Mouse (Mus musculus): ENCODE data around the gene Hacl1.

Gene Hacl1

GRCm38 (mm10) chr14:31661671-31662554, 20.8 kb upstream of the Hacl1 start:
- DNase-seq (ENCODE audit: low spot score), result peak; percentile 87

- DNase-seq (ENCODE audit: low spot score), result no peak
These were observed 19.4 kb upstream of the Hacl1 start for GRCm38 (mm10) chr14:31660312-31661093.

- peak; percentile 51 for DNase-seq (ENCODE audit: low spot score)
These were observed 18.6 kb upstream of the Hacl1 start for GRCm38 (mm10) chr14:31659501-31660181.

GRCm38 (mm10) chr14:31658126-31658680, 17.1 kb upstream of the Hacl1 start:
- DNase-seq (ENCODE audit: low spot score), result no peak

- DNase-seq (ENCODE audit: low spot score), result peak; percentile 70
These were observed 16.0 kb upstream of the Hacl1 start for GRCm38 (mm10) chr14:31656857-31657645.

GRCm38 (mm10) chr14:31656386-31656785, 15.3 kb upstream of the Hacl1 start:
- DNase-seq (ENCODE audit: low spot score), result no peak

- no peak for DNase-seq (ENCODE audit: low spot score)
These were observed 14.3 kb upstream of the Hacl1 start for GRCm38 (mm10) chr14:31655406-31655805.

- DNase-seq (ENCODE audit: low spot score), result no peak
These were observed 13.7 kb upstream of the Hacl1 start for GRCm38 (mm10) chr14:31654816-31655215.

GRCm38 (mm10) chr14:31653101-31653875, 12.2 kb upstream of the Hacl1 start:
- DNase-seq (ENCODE audit: low spot score), result no peak

- no peak for DNase-seq (ENCODE audit: low spot score)
These were observed 11.5 kb upstream of the Hacl1 start for GRCm38 (mm10) chr14:31652624-31653023.

GRCm38 (mm10) chr14:31652106-31652505, 11.0 kb upstream of the Hacl1 start:
- DNase-seq (ENCODE audit: low spot score), result no peak

- DNase-seq (ENCODE audit: low spot score), result no peak
These were observed 10.1 kb upstream of the Hacl1 start for GRCm38 (mm10) chr14:31651206-31651605.

GRCm38 (mm10) chr14:31650347-31650746, 9.3 kb upstream of the Hacl1 start:
- no peak for DNase-seq (ENCODE audit: low spot score)

GRCm38 (mm10) chr14:31647991-31648390, 6.9 kb upstream of the Hacl1 start:
- no peak for DNase-seq (ENCODE audit: low spot score)

GRCm38 (mm10) chr14:31645920-31646319, 4.8 kb upstream of the Hacl1 start:
- no peak for DNase-seq (ENCODE audit: low spot score)

- DNase-seq (ENCODE audit: low spot score), result no peak
These were observed 4.0 kb upstream of the Hacl1 start for GRCm38 (mm10) chr14:31644931-31645547.

- no peak for DNase-seq (ENCODE audit: low spot score)
These were observed 3.2 kb upstream of the Hacl1 start for GRCm38 (mm10) chr14:31644183-31644830.

GRCm38 (mm10) chr14:31641506-31642155, 545 bp upstream of the Hacl1 start:
- DNase-seq (ENCODE audit: low spot score), result no peak

- no peak for DNase-seq (ENCODE audit: low spot score)
These were observed 668 bp downstream of the Hacl1 start, which contains the start of gene Gm49387 for GRCm38 (mm10) chr14:31640346-31640889. TSS of gene Gm49387 (minus strand) at chr14:31640878.
